Comparison of ENCODE assay signal across 26 mouse cellular contexts in the genomic region with DNA sequence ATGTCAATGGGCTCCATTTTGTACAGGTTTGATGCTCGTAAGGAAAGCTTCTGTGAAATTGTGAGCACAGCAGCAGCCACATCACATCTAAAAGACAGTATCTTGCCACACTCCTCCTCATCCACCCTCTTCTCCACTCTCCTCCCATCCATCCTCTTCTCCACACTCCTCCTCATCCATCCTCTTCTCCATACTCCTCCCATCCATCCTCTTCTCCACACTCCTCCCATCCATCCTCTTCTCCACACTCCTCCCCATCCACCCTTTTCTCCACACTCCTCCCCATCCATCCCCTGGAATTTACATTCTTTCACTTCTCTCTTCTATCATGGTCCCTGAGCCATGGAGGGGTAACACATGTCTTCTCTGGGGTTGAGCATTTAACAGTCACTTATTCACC.
"Had no signal": no experiment of that assay in that cellular context is flagged by ENCODE, and none has a peak within 500 bp of the region (broad histone marks: within the 10 kb centered on the region; RNA-seq: fewer than 3 reads in every experiment).

No protein-coding gene starts in this region.

- H3K4me1 ChIP-seq: embryonic facial prominence, embryonic 10.5 days; embryonic facial prominence, embryonic 12.5 days; embryonic facial prominence, embryonic 13.5 days; embryonic facial prominence, embryonic 15.5 days; forebrain, embryonic 10.5 days; forebrain, embryonic 12.5 days; forebrain, embryonic 13.5 days; forebrain, embryonic 15.5 days had no signal

- H3K4me3 ChIP-seq: embryonic facial prominence, embryonic 10.5 days; embryonic facial prominence, embryonic 12.5 days; embryonic facial prominence, embryonic 13.5 days; embryonic facial prominence, embryonic 15.5 days; erythroblast, embryonic 14.5 days; forebrain, embryonic 10.5 days; forebrain, embryonic 12.5 days; forebrain, embryonic 13.5 days; forebrain, embryonic 15.5 days; gastrocnemius, adult 2 months; heart, adult 2 months had no signal

- H3K27me3 ChIP-seq: embryonic facial prominence, embryonic 12.5 days; embryonic facial prominence, embryonic 13.5 days; embryonic facial prominence, embryonic 15.5 days; forebrain, embryonic 12.5 days; forebrain, embryonic 13.5 days; forebrain, embryonic 15.5 days had no signal

- H3K9ac ChIP-seq: embryonic facial prominence, embryonic 12.5 days; embryonic facial prominence, embryonic 13.5 days; embryonic facial prominence, embryonic 15.5 days; forebrain, embryonic 12.5 days; forebrain, embryonic 13.5 days; forebrain, embryonic 15.5 days; forebrain, postnatal 0 days had no signal

- H3K36me3 ChIP-seq: embryonic facial prominence, embryonic 10.5 days; embryonic facial prominence, embryonic 12.5 days; embryonic facial prominence, embryonic 13.5 days; embryonic facial prominence, embryonic 15.5 days; forebrain, embryonic 10.5 days; forebrain, embryonic 12.5 days; forebrain, embryonic 15.5 days had no signal

- ATAC-seq: forebrain, embryonic 13.5 days; forebrain, embryonic 14.5 days; forebrain, embryonic 15.5 days; forebrain, embryonic 16.5 days; forebrain, postnatal 0 days had no signal

- DNase-seq: cerebellum, adult 8-10 months; cerebellum, adult 9-10 months; cerebellum, adult 9-11 months; cerebellum, postnatal 25 days; cerebellum, postnatal 36 days; embryo, embryonic 11 days; forebrain, postnatal 0 days; gastrocnemius, adult 2 months; gastrocnemius, postnatal 10 days; gastrocnemius, postnatal 14 days; gastrocnemius, postnatal 25 days; gastrocnemius, postnatal 36 days; heart, adult 11 months; heart, adult 18-20 months; heart, adult 2 months had no signal

- H3K4me2 ChIP-seq: embryonic facial prominence, embryonic 12.5 days; embryonic facial prominence, embryonic 13.5 days; embryonic facial prominence, embryonic 15.5 days; forebrain, embryonic 12.5 days; forebrain, embryonic 13.5 days; forebrain, embryonic 15.5 days had no signal

- H3K27ac ChIP-seq: embryonic facial prominence, embryonic 10.5 days; embryonic facial prominence, embryonic 12.5 days; embryonic facial prominence, embryonic 13.5 days; embryonic facial prominence, embryonic 15.5 days; forebrain, embryonic 10.5 days; forebrain, embryonic 12.5 days; forebrain, embryonic 13.5 days; forebrain, embryonic 15.5 days; gastrocnemius, adult 2 months; heart, adult 2 months had no signal

- H3K9me3 ChIP-seq: embryonic facial prominence, embryonic 10.5 days; embryonic facial prominence, embryonic 12.5 days; embryonic facial prominence, embryonic 13.5 days; embryonic facial prominence, embryonic 15.5 days; forebrain, embryonic 10.5 days; forebrain, embryonic 12.5 days; forebrain, embryonic 13.5 days; forebrain, embryonic 15.5 days had no signal
